Mouse (Mus musculus) intestine, embryonic 14.5 days (tissue): ENCODE data around the gene Pttg1ip. TPM values are rescaled to one million over a fixed set of nuclear protein-coding genes. Genes with fewer than 3 reads are reported as not detected.

Experiments used
- ATAC-seq: fragments of 200-750 bp; cut with Nextera tagmentation; replicated peaks from 2 replicates; pipeline ENCODE4 v1.8.0; 2017; ENCODE audit warnings: low read depth, moderate number of reproducible peaks, moderate TSS enrichment, moderate library complexity; ENCODE audit not compliant: low FRiP score, low TSS enrichment
- DNase-seq: peaks from one replicate; pipeline ENCODE4 v3.0.0-alpha.2; 2018; ENCODE audit warnings: low spot score
- H3K27ac ChIP-seq: fragments of 300-500 bp; sonication (generic); 2 replicates; pipeline ENCODE4 v1.5.1; 2014; ENCODE audit warnings: low read depth, mild to moderate bottlenecking, control low read depth
- H3K27me3 ChIP-seq: fragments of 300-500 bp; sonication (generic); replicated peaks from 2 replicates; pipeline ENCODE4 v1.6.1; 2014; ENCODE audit warnings: low read length, control low read depth; ENCODE audit not compliant: control insufficient read depth, insufficient read depth
- H3K36me3 ChIP-seq: fragments of 300-500 bp; sonication (generic); 2 replicates; pipeline ENCODE4 v1.6.1; 2014; ENCODE audit warnings: low read length, control low read depth; ENCODE audit not compliant: control insufficient read depth, insufficient read depth
- H3K4me1 ChIP-seq: fragments of 300-500 bp; sonication (generic); replicated peaks from 2 replicates; pipeline ENCODE4 v1.6.1; 2014; ENCODE audit warnings: low read length, control low read depth, mixed read lengths; ENCODE audit not compliant: control insufficient read depth, insufficient read depth
- H3K4me2 ChIP-seq: fragments of 300-500 bp; sonication (generic); 2 replicates; pipeline ENCODE4 v1.6.1; 2014; ENCODE audit warnings: low read length
- H3K4me3 ChIP-seq: fragments of 300-500 bp; sonication (generic); 2 replicates; pipeline ENCODE4 v1.5.1; 2014; ENCODE audit warnings: low read depth, low read length, control low read depth, mixed read lengths
- H3K9ac ChIP-seq: fragments of 300-500 bp; sonication (generic); 2 replicates; pipeline ENCODE4 v1.6.1; 2014; ENCODE audit warnings: mild to moderate bottlenecking, low read length
- H3K9me3 ChIP-seq: fragments of 300-500 bp; sonication (generic); 2 replicates; pipeline ENCODE4 v1.6.1; 2016; ENCODE audit warnings: low read length, control low read depth; ENCODE audit not compliant: control insufficient read depth
- WGBS: fragments of 180-500 bp; shearing (Covaris S2); extraction: QIAGEN DNeasy Blood & Tissue Kit; methylation state at CpG from one replicate; pipeline ENCODE4 v1.1.7; 2014; 5-methylcytosine and 5-hydroxymethylcytosine counted together
- polyA plus RNA-seq: library from polyadenylated mRNA; unstranded; fragments of >200 nt; fragmentation: Nextera tagmentation; extraction: Ambion mirVana; gene quantifications from 2 replicates; pipeline ENCODE4 v1.2.1, GENCODE M21; 2014

Gene Pttg1ip
- polyA plus RNA-seq, 1 experiment from 2014 or later: 155 TPM

DNA sequence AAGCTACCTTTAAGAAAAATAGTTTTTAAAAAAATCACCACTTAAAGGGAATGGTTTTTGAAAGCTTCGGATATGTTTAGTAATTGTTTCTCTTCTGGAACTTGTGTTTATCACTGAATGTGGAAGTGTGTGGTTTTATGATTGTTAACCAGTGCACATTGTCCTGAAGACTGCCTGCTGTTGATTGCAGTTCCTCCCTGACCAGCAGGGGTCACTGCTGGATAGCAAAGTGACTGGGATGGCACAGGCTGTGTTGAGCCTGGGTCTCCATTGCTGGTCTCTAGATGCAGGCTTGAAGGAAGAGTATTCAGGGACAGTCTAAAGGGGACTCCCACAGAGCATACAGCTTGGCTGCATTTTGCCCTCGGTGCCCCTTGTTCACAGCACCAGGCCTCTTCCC lies 46.0 kb downstream of the Pttg1ip start:
- ATAC-seq (peak; percentile 26), DNase-seq (peak; percentile 88)
- H3K27me3 ChIP-seq: no peaks in the 10 kb centered on the region
- no peak overlapping the region for H3K27ac ChIP-seq
- peaks cover 20% of the 10 kb centered on the region; the same call in 1 of the 2 replicates for H3K4me1 ChIP-seq
- H3K4me3 ChIP-seq: no peak overlapping the region
- H3K9ac ChIP-seq: no peak overlapping the region
- no peak overlapping the region for H3K4me2 ChIP-seq
- H3K36me3 ChIP-seq: peaks cover 24% of the 10 kb centered on the region
- WGBS: 54% methylated on average over 2 of the region's 2 CpGs
- H3K9me3 ChIP-seq: no peaks in the 10 kb centered on the region

DNA sequence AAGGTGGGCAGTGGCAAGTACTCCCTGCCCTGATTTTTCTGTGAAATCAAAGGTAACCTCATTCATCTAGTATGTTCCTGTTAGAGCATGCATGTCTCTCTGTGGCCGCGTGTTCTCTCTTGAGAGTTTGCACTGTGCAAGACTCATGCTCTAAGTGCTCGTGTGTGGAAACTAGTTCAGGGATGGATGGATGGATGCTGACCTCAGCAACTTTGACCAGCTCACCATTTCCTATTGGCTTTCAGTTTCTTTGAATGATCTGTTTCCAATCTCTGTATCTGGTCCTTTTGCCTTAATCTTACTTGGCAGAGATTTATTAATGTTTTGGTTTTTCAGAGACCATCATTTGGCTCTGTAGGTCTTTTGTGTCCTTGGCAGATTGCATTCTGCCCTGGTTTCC lies 47.6 kb downstream of the Pttg1ip start:
- no peak for DNase-seq
- Histone ChIP-seq H3K4me1 (peaks cover 7% of the 10 kb centered on the region; the same call in 1 of the 2 replicates), H3K9me3 (no peaks in the 10 kb centered on the region), H3K9ac (no peak overlapping the region), H3K4me2 (no peak overlapping the region), H3K27me3 (no peaks in the 10 kb centered on the region), H3K36me3 (peaks cover 37% of the 10 kb centered on the region), H3K4me3 (no peak overlapping the region), H3K27ac (no peak overlapping the region)
- no peak for ATAC-seq
- WGBS: 83% methylated on average over 3 of the region's 3 CpGs

DNA sequence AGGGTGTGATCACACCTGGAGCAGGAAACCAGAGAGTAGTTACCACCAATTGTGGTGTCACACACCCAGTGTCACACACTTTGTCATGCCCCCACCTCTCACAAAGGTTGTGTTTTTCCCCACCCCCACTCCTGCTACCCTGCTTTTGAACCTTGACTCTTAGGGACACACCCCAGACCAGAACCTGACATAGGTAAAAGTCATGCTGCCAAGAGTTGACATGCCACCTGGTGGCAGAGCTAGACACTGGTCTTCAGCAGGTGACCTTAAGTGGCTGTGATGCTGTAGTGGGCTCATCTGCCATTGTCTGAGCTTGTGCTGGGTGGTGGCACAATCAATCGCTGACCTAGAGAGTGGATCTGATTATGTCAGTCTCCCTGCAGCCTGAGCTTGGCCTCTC lies 48.5 kb downstream of the Pttg1ip start:
- WGBS: 85% methylated on average over 1 of the region's 1 CpGs

DNA sequence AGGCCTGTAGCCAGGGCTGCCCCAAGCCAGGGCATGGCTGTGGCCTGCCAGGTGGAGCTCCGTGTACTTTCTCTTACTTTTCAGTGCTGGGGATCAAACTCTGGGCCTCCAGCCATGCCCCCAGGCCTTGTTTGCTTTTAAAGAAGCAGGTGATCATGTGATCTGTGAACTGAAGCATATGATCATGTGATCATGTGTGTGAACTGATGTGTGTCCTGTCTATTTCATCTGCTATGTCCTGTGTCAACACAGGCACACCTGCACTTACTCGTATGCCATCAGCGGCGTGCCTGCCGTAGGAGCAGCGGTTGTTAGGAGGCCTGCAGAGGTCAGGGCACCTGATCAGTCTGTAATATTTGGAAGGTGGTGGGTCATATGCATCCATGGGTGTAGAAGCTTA lies 52.5 kb downstream of the Pttg1ip start:
- no peaks in the 10 kb centered on the region for H3K27me3 ChIP-seq
- peaks cover 73% of the 10 kb centered on the region for H3K36me3 ChIP-seq
- no peak overlapping the region for H3K9ac ChIP-seq
- no peak overlapping the region for H3K27ac ChIP-seq
- no peak overlapping the region for H3K4me2 ChIP-seq
- DNase-seq: no peak
- ATAC-seq: no peak
- H3K4me1 ChIP-seq: no peaks in the 10 kb centered on the region; the same call in 1 of the 2 replicates
- H3K9me3 ChIP-seq: no peaks in the 10 kb centered on the region
- H3K4me3 ChIP-seq: no peak overlapping the region
- WGBS: 78% methylated on average over 6 of the region's 6 CpGs

More for the DNA sequence above, 48.5 kb downstream of the Pttg1ip start:
- H3K9me3 ChIP-seq: no peaks in the 10 kb centered on the region
- H3K9ac ChIP-seq: no peak overlapping the region
- no peak for DNase-seq
- no peak overlapping the region for H3K4me2 ChIP-seq
- no peak for ATAC-seq
- no peak overlapping the region for H3K27ac ChIP-seq
- H3K4me1 ChIP-seq: no peaks in the 10 kb centered on the region; the same call in 1 of the 2 replicates
- no peak overlapping the region for H3K4me3 ChIP-seq
- H3K36me3 ChIP-seq: peaks cover 41% of the 10 kb centered on the region
- H3K27me3 ChIP-seq: no peaks in the 10 kb centered on the region

DNA sequence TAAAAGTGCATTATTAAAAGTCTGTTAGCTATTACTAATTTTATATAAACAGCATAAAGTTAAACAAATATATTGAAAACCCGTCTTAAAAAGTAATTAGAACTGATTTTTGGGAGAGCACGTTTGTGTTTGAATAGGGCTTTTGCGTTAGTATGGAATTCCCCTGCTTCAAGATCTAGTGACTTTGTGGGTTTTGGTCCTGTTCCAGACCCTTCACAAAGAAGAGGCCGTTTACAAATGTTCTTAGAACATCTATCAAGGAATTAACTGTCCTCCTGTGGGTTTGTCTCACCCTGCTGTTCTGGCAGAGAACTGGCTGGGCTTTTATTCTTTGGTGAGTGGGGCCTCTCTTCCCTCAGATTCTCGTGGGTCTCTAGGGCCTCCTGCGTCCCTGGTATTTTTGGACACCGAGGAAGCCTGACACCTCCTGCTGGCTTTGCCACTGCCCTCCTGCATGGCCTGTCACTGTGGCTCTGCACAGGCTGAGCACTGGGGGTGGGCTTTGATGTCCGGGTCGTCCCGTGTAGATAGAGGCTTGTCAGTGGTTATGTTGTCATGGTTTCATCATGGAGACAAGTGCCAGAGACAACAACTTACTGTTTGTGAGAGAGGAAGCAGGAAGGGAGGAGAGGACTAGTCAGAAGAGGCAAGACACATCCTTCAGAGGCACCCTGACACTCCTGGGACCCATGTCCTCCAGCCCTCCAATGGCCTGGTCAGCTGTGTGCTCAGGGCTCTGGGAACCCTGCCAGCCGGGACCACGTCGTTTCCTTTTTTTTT lies 53.1 kb downstream of the Pttg1ip start:
- Histone ChIP-seq H3K4me3 (no peak overlapping the region), H3K4me2 (no peak overlapping the region), H3K27ac (no peak overlapping the region), H3K9ac (no peak overlapping the region), H3K4me1 (no peaks in the 10 kb centered on the region; the same call in 1 of the 2 replicates), H3K36me3 (peaks cover 73% of the 10 kb centered on the region), H3K27me3 (no peaks in the 10 kb centered on the region), H3K9me3 (no peaks in the 10 kb centered on the region)
- 70% methylated on average over 13 of the region's 13 CpGs for WGBS
- DNase-seq: no peak
- no peak for ATAC-seq

DNA sequence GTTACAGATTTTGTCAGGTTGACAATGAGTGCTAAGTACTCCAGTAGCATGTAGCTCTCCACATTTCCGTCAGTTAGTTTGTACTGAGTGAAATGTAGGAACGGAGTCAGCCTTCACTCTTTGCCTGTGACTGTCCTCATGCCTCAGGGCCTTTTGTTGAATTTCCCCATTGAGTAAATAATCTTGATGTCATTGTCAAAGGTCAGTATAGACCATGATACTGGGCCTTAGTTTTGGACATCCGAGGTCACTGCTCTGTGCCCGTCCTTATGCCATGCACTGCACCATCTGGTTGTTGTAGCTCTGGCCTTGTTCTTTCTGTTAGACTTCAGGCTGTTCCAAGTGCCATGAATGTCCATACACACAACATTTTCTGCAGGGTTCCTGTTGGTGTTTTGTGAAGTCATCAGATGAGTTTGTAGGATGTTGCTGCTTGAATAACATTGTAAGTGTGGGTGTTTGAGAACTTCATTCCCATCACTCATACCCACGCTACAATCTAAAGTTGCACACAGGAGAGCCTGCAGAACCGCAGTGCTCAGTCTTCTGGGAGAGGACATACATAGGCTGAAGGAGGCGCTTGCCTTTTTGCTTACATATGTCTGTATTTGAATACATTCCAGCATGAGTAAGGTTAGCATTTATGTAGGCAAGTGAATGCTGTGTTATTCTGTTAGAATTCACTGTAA lies 54.9 kb downstream of the Pttg1ip start:
- 87% methylated on average over 7 of the region's 7 CpGs for WGBS
- DNase-seq: no peak
- no peak overlapping the region for H3K9ac ChIP-seq
- H3K4me2 ChIP-seq: no peak overlapping the region
- H3K27me3 ChIP-seq: no peaks in the 10 kb centered on the region
- no peaks in the 10 kb centered on the region for H3K9me3 ChIP-seq
- H3K4me3 ChIP-seq: no peak overlapping the region
- H3K4me1 ChIP-seq: no peaks in the 10 kb centered on the region; the same call in 1 of the 2 replicates
- no peak for ATAC-seq
- peaks cover 83% of the 10 kb centered on the region for H3K36me3 ChIP-seq
- H3K27ac ChIP-seq: no peak overlapping the region

DNA sequence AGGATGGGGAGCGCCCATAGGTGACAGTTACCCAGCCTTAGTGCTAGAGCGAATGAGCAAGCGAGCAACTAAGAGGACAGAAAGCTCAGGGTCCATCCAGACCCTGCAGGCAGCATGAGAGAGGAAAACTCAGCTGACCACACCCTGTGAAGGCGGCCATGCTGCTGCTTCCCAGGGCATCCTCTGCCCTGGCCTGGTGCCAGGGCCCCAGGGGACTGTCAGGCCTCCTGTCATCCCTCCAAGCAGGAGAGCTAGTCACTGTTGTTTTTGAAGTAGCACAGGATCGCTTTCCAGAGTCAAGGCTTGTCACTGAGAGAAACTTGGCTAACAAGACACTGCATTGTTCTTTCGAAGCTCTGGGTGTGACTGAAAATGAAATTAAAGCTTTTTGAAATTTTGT lies 57.4 kb downstream of the Pttg1ip start:
- H3K4me1 ChIP-seq: no peaks in the 10 kb centered on the region; the same call in 1 of the 2 replicates
- 83% methylated on average over 6 of the region's 6 CpGs for WGBS

DNA sequence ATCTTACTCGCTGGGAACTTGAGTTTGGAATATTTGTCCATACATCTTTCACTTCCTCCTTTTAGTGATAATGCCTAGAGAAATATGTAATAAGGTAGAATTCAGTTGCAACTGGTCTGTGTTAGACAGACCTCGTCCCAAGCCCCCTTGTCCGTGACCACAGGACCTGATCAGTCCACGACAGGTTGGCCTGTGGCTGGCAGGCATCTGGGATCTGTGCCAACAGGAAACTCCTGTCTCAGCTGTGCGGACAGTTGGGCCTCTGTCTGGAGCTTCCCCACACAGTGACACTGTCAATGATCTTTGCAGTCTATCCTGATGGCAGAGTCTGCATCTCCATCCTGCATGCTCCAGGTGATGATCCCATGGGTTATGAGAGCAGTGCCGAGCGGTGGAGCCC lies 61.6 kb downstream of the Pttg1ip start:
- H3K9ac ChIP-seq: no peak overlapping the region
- 80% methylated on average over 7 of the region's 7 CpGs for WGBS
- no peak overlapping the region for H3K4me3 ChIP-seq

More for the DNA sequence above, 57.4 kb downstream of the Pttg1ip start:
- peaks cover 81% of the 10 kb centered on the region for H3K36me3 ChIP-seq
- no peak for DNase-seq
- no peaks in the 10 kb centered on the region for H3K9me3 ChIP-seq
- H3K27ac ChIP-seq: no peak overlapping the region
- H3K4me2 ChIP-seq: no peak overlapping the region
- no peak for ATAC-seq
- H3K27me3 ChIP-seq: no peaks in the 10 kb centered on the region
- no peak overlapping the region for H3K9ac ChIP-seq
- H3K4me3 ChIP-seq: no peak overlapping the region

More for the DNA sequence above, 61.6 kb downstream of the Pttg1ip start:
- H3K9me3 ChIP-seq: no peaks in the 10 kb centered on the region
- DNase-seq (no peak), ATAC-seq (no peak)
- no peak overlapping the region for H3K4me2 ChIP-seq
- peaks cover 70% of the 10 kb centered on the region for H3K36me3 ChIP-seq
- H3K27ac ChIP-seq: no peak overlapping the region
- H3K27me3 ChIP-seq: no peaks in the 10 kb centered on the region
- H3K4me1 ChIP-seq: no peaks in the 10 kb centered on the region
